Mouse (Mus musculus): ENCODE measurements around the gene Plekha4.

Gene Plekha4

DNA sequence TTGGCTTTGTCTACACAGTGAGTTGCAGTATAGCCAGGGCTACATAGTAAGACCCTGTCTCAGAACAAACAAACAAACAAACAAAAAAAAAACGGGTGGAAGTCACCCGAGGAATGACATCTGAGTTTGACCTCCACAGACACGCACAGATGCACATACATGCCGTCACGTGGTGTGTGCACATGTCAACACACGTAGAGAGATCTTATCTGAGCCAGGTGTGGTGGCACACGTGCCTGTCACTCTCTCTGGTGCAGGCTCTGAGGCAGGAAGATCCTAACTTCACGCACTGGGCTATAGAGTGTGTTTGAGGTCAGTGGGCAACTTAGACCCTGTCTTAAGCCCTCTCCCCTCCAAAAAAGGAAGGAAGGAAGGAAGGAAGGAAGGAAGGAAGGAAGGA lies 47.8 kb downstream of the Plekha4 start:
- no peak for DNase-seq

GRCm38 (mm10) chr7:45574472-45575379 lies 48.6 kb downstream of the Plekha4 start:
- DNase-seq = no peak

GRCm38 (mm10) chr7:45585923-45586322 lies 59.8 kb downstream of the Plekha4 start:
- DNase-seq = no peak

DNA sequence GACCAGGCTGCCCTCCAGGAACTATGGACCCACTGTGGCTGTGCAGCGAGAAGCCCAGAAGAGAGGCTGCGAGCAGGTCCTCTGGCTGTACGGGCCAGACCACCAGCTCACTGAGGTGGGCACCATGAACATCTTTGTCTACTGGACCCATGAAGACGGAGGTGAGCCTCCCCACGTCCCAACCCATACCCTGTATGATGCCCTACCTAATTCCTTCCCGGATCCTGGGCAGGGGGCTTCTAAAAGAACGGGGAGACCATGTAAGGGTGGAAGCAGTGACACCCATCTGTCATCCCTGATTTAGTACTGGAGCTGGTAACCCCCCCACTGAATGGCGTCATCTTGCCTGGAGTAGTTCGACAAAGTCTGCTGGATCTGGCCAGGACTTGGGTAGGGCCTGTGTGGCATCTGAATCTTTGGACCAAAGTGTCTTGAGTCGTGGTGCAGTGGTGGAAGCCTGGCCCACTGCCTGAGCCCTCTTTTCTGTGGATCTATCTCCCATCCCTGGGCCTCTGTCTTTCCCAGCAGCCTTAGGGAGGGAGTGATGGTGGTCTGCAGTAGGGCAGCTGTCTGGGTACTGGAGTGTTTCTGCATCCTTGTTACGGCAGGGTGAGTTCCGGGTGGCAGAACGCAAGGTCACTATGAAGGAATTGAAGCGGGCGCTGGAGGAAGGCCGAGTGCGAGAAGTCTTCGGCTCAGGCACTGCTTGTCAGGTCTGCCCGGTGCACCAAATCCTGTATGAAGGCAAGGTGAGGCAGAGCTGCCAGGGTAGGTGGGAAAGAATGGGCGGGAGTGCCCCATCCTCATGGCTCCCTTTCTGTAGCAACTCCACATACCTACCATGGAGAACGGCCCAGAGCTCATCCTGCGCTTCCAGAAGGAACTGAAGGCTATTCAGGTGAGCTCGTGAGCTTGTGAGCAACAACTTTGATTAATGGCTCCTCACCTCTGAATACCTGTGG lies 61.8 kb downstream of the Plekha4 start:
- DNase-seq = no peak

DNA sequence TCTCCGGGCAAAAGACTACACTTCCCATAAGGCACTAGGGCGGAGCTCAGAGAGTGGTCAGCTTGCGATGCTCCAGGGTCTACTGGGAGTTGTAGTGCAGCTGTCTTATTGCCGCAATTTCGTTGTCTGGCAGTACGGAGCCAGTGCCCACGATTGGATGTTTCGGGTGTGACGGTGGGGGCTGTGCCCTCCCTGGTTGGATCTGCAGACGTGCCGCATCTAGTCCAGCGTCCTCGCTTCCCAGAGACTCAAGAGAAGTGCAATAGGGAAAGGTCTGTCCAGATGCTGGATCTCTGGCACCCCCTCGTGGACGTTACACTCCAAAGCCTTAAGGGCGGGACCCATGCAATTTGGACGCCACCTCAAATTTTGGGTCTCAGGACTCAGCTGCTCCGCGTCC lies 63.0 kb downstream of the Plekha4 start:
- DNase-seq = peak; percentile 94

- DNase-seq = no peak
Measured at GRCm38 (mm10) chr7:45589898-45590297, 63.8 kb downstream of the Plekha4 start.

GRCm38 (mm10) chr7:45590874-45591273 lies 64.7 kb downstream of the Plekha4 start:
- DNase-seq = no peak

- DNase-seq = no peak
Measured at GRCm38 (mm10) chr7:45591880-45592279, 65.8 kb downstream of the Plekha4 start.

- DNase-seq = peak; percentile 75
Measured at GRCm38 (mm10) chr7:45593118-45593815, 67.1 kb downstream of the Plekha4 start.

- DNase-seq = no peak
Measured at GRCm38 (mm10) chr7:45595176-45595575, 69.0 kb downstream of the Plekha4 start.

- no peak for DNase-seq
Measured at GRCm38 (mm10) chr7:45596107-45596506, 70.0 kb downstream of the Plekha4 start.

- no peak for DNase-seq
Measured at GRCm38 (mm10) chr7:45597013-45597412, 70.9 kb downstream of the Plekha4 start.

GRCm38 (mm10) chr7:45597527-45597926 lies 71.4 kb downstream of the Plekha4 start:
- no peak for DNase-seq

GRCm38 (mm10) chr7:45598960-45599879 lies 73.1 kb downstream of the Plekha4 start:
- DNase-seq = no peak

Data from cerebellum, adult 8-10 months (tissue).